In the genomic region with DNA sequence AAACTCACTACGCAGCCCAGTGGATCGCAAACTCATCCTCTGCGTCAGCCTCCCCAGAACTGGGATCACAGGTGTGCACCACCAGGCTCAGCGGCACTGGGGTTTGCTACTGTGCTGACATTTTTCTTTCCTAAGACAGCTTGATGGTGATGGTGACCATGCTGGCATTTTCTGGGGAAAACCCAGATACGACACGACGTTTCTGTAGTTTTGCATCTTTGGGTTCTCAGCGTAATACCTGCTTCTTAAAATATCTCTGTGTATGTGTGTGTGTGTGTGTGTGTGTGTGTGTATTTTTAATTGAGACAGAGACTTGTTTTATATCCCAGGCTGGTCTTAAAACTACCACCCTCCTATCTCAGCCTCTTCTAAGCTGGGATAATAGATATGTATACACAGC, we compare ENCODE assay signal across 12 mouse cellular contexts. TPM values are rescaled to one million over a fixed set of nuclear protein-coding genes. Genes with fewer than 3 reads are reported as not detected.
DNase-seq lines count a peak whose midpoint lies in the region; ATAC-seq and TF ChIP-seq lines count a peak whose summit lies in the region.
"Had no signal": no experiment of that assay in that cellular context is flagged by ENCODE, and none has a peak within 500 bp of the region (broad histone marks: within the 10 kb centered on the region; RNA-seq: fewer than 3 reads in every experiment).

No protein-coding gene starts in this region.

- H3K27ac ChIP-seq in heart, embryonic 12.5 days (ENCODE audit: poor library complexity, severe bottlenecking), result no peak overlapping the region
- H3K27ac ChIP-seq in kidney, embryonic 16.5 days (ENCODE audit: low read length), result no peak overlapping the region
- H3K27ac ChIP-seq in intestine, embryonic 15.5 days, result peak overlapping the region; percentile 17; the same call in 1 of the 2 replicates
- H3K27ac ChIP-seq: forebrain, embryonic 10.5 days; limb, embryonic 15.5 days had no signal

- no peaks in the 10 kb centered on the region for H3K9me3 ChIP-seq in heart, embryonic 12.5 days (replicated peaks)
- no peaks in the 10 kb centered on the region for H3K9me3 ChIP-seq in kidney, embryonic 16.5 days (ENCODE audit: low read length)
- no peaks in the 10 kb centered on the region for H3K9me3 ChIP-seq in E14TG2a.4 (ENCODE audit: low read length)
- H3K9me3 ChIP-seq in intestine, embryonic 15.5 days, result no peaks in the 10 kb centered on the region
- H3K9me3 ChIP-seq: forebrain, embryonic 10.5 days; limb, embryonic 15.5 days had no signal

- ATAC-seq in heart, embryonic 12.5 days (ENCODE audit: insufficient number of reproducible peaks, low FRiP score), result no peak
- no peak for ATAC-seq in kidney, embryonic 16.5 days (ENCODE audit: low FRiP score, low TSS enrichment)
- ATAC-seq in intestine, embryonic 15.5 days, result peak; percentile 34; the same call in 1 of the 2 replicates
- ATAC-seq in megakaryocyte, adult 5-6 weeks (ENCODE audit: poor library complexity, severe bottlenecking), result no peak

- H3K4me1 ChIP-seq in heart, embryonic 12.5 days (replicated peaks), result no peaks in the 10 kb centered on the region; the same call in 1 of the 2 replicates
- peaks cover 3% of the 10 kb centered on the region; the same call in 1 of the 2 replicates for H3K4me1 ChIP-seq in kidney, embryonic 16.5 days (ENCODE audit: insufficient read depth, low read length)
- peaks cover 10% of the 10 kb centered on the region for H3K4me1 ChIP-seq in E14TG2a.4 (replicated peaks; ENCODE audit: low read depth, low read length)
- H3K4me1 ChIP-seq in intestine, embryonic 15.5 days (replicated peaks), result no peaks in the 10 kb centered on the region; the same call in 1 of the 2 replicates

- peak overlapping the region; percentile 54 for H3K4me2 ChIP-seq in heart, embryonic 12.5 days
- H3K4me2 ChIP-seq in kidney, embryonic 16.5 days (replicated peaks; ENCODE audit: low read depth, low read length), result peak overlapping the region; percentile 34
- H3K4me2 ChIP-seq in intestine, embryonic 15.5 days (replicated peaks), result peak overlapping the region; percentile 53
- H3K4me2 ChIP-seq: limb, embryonic 15.5 days had no signal

- no peaks in the 10 kb centered on the region for H3K36me3 ChIP-seq in heart, embryonic 12.5 days
- H3K36me3 ChIP-seq in kidney, embryonic 16.5 days (ENCODE audit: insufficient read depth, low read length), result no peaks in the 10 kb centered on the region
- no peaks in the 10 kb centered on the region for H3K36me3 ChIP-seq in E14TG2a.4 (ENCODE audit: insufficient read depth, low read length)
- no peaks in the 10 kb centered on the region for H3K36me3 ChIP-seq in intestine, embryonic 15.5 days
- H3K36me3 ChIP-seq: forebrain, embryonic 10.5 days; limb, embryonic 15.5 days had no signal

- H3K4me3 ChIP-seq in heart, embryonic 12.5 days, result peak overlapping the region; percentile 6; the same call in 1 of the 2 replicates
- no peak overlapping the region for H3K4me3 ChIP-seq in kidney, embryonic 16.5 days (ENCODE audit: low read length)
- H3K4me3 ChIP-seq in E14TG2a.4 (replicated peaks; ENCODE audit: low read length), result peak overlapping the region; percentile 37
- no peak overlapping the region for H3K4me3 ChIP-seq in intestine, embryonic 15.5 days (replicated peaks)
- H3K4me3 ChIP-seq: forebrain, embryonic 10.5 days; limb, embryonic 15.5 days had no signal

- H3K27me3 ChIP-seq in heart, embryonic 12.5 days (replicated peaks), result peaks cover 17% of the 10 kb centered on the region; the same call in 1 of the 2 replicates
- H3K27me3 ChIP-seq in kidney, embryonic 16.5 days (ENCODE audit: insufficient read depth, low read length), result no peaks in the 10 kb centered on the region
- peaks cover 70% of the 10 kb centered on the region for H3K27me3 ChIP-seq in E14TG2a.4 (ENCODE audit: insufficient read depth, low read length)
- H3K27me3 ChIP-seq in intestine, embryonic 15.5 days (replicated peaks), result no peaks in the 10 kb centered on the region

- no peak for DNase-seq in heart, adult 8-10 months (ENCODE audit: low spot score)
- no peak for DNase-seq in kidney, adult 9 months
- DNase-seq in ovary, postnatal 36 days (ENCODE audit: low spot score), result no peak
- DNase-seq: cerebellum, postnatal 36 days had no signal

- WGBS in heart, embryonic 12.5 days, result 77% methylated on average over 8 of the region's 8 CpGs
- 75% methylated on average over 8 of the region's 8 CpGs for WGBS in kidney, embryonic 16.5 days
- WGBS in intestine, embryonic 15.5 days, result 68% methylated on average over 8 of the region's 8 CpGs

- no peak for TF ChIP-seq CTCF in E14TG2a.4 (conservative IDR thresholded peaks at IDR 0.05; ENCODE audit: low read length)

- H3K9ac ChIP-seq in heart, embryonic 12.5 days, result no peak overlapping the region
- peak overlapping the region; percentile 53; the same call in 1 of the 2 replicates for H3K9ac ChIP-seq in kidney, embryonic 16.5 days (replicated peaks; ENCODE audit: low read length)
- H3K9ac ChIP-seq in intestine, embryonic 15.5 days, result 0 out of 2 replicates have a peak overlapping the region, but pooled peaks have one; percentile 23
- H3K9ac ChIP-seq: limb, embryonic 15.5 days had no signal

RNA-seq across cellular contexts. Expression of a gene that starts 26.3 kb away (rescaled TPM):
- 0.15 TPM in 1 of 2 replicates, not detected in the other for polyA plus RNA-seq in heart, embryonic 12.5 days (2016; fragmentation: Nextera tagmentation; extraction: Ambion mirVana)
- total RNA-seq in heart, adult 8-10 months (2022), result under 1 TPM; 0.16 to 0.69 (median 0.21) TPM
- 1.7 and 1.8 TPM in 2 replicates for polyA plus RNA-seq in kidney, embryonic 16.5 days (2015; fragmentation: Nextera tagmentation; extraction: Ambion mirVana)
- polyA plus RNA-seq in intestine, embryonic 15.5 days (2015; fragmentation: Nextera tagmentation; extraction: Ambion mirVana), result 0.88 and 1.2 TPM in 2 replicates
- not detected in 2 replicates for total RNA-seq in megakaryocyte, adult 5-6 weeks (2015)
- total RNA-seq in megakaryocyte, adult 5-6 weeks (2017), result not detected in 2 replicates
- total RNA-seq: monocyte, adult 5-6 weeks had no signal
- polyA plus RNA-seq: forebrain, embryonic 10.5 days had no signal

RNA-seq across cellular contexts. Expression of a gene that starts 29.4 kb away (rescaled TPM):
- polyA plus RNA-seq in heart, embryonic 12.5 days (2016; fragmentation: Nextera tagmentation; extraction: Ambion mirVana), result 1.8 and 2.3 TPM in 2 replicates
- total RNA-seq in heart, adult 8-10 months (2022), result 1 to 10 TPM; 1.8 to 3.0 (median 2.6) TPM
- 1.8 and 2.5 TPM in 2 replicates for polyA plus RNA-seq in kidney, embryonic 16.5 days (2015; fragmentation: Nextera tagmentation; extraction: Ambion mirVana)
- polyA plus RNA-seq in intestine, embryonic 15.5 days (2015; fragmentation: Nextera tagmentation; extraction: Ambion mirVana), result 2.7 TPM in 2 replicates
- total RNA-seq in megakaryocyte, adult 5-6 weeks (2015), result 76.7 and 81.9 TPM in 2 replicates
- 71.7 and 77.0 TPM in 2 replicates for total RNA-seq in megakaryocyte, adult 5-6 weeks (2017)

Comparison
In these comparisons a context has a peak if more than half of its experiments do, and no peak if none do; other contexts are left out.
1. H3K4me3 ChIP-seq: peak in heart, embryonic 12.5 days (single experiment) and E14TG2a.4 (single experiment); none in kidney, embryonic 16.5 days (single experiment) and intestine, embryonic 15.5 days (single experiment).
2. Peak in every context shown above with its lines, with median percentiles within 50 percentile points of each other: H3K4me2 ChIP-seq.